Mouse (Mus musculus): ENCODE results near the gene Olfm2. TPM values are rescaled to one million over a fixed set of nuclear protein-coding genes. Genes with fewer than 3 reads are reported as not detected.

The Olfm2 gene
- polyA plus RNA-seq, 1 experiment from 2014 or later, result 4.1 TPM

DNA sequence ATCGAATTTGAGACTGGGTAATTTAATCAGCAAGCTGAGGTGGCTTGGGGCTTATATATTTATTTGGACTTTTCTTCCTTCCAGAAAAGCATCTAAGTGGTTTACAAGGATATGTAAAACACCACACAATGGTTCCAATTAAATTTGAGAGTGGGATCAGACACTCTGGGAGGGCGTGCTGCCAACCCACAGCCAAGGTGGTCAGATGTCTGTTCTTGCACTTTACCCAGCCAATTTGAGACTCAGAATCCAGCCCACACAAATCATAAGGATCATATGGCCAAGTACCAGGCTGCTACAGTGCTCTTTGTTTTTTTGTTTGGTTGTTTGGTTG, 63.8 kb downstream of the Olfm2 start:
- H3K36me3 ChIP-seq (ENCODE audit: control insufficient read depth, insufficient read depth), result no peaks in the 10 kb centered on the region
- H3K4me2 ChIP-seq (replicated peaks; ENCODE audit: low read depth), result no peak overlapping the region
- 69% methylated on average over 2 of the region's 2 CpGs for WGBS
- no peaks in the 10 kb centered on the region for H3K9me3 ChIP-seq (ENCODE audit: control insufficient read depth)
- ATAC-seq, result no peak
- H3K27me3 ChIP-seq (replicated peaks; ENCODE audit: control insufficient read depth, insufficient read depth, low read length), result no peaks in the 10 kb centered on the region
- H3K27ac ChIP-seq (ENCODE audit: low read depth, low read length), result no peak overlapping the region
- H3K4me3 ChIP-seq (ENCODE audit: low read depth, low read length), result no peak overlapping the region
- H3K4me1 ChIP-seq (replicated peaks; ENCODE audit: control insufficient read depth, insufficient read depth, low read length), result no peaks in the 10 kb centered on the region
- H3K9ac ChIP-seq (ENCODE audit: low read depth, low read length), result no peak overlapping the region
- TF ChIP-seq CTCF (IDR thresholded peaks at IDR 0.05; ENCODE audit: low read depth), result no peak

- Histone ChIP-seq H3K4me2 (replicated peaks; ENCODE audit: low read depth) (no peak overlapping the region), H3K4me1 (replicated peaks; ENCODE audit: control insufficient read depth, insufficient read depth, low read length) (no peaks in the 10 kb centered on the region), H3K9me3 (ENCODE audit: control insufficient read depth) (no peaks in the 10 kb centered on the region), H3K27ac (ENCODE audit: low read depth, low read length) (no peak overlapping the region), H3K4me3 (ENCODE audit: low read depth, low read length) (no peak overlapping the region), H3K27me3 (replicated peaks; ENCODE audit: control insufficient read depth, insufficient read depth, low read length) (no peaks in the 10 kb centered on the region), H3K9ac (ENCODE audit: low read depth, low read length) (no peak overlapping the region), H3K36me3 (ENCODE audit: control insufficient read depth, insufficient read depth) (no peaks in the 10 kb centered on the region)
- TF ChIP-seq CTCF (IDR thresholded peaks at IDR 0.05; ENCODE audit: low read depth), result no peak
- 56% methylated on average over 6 of the region's 7 CpGs for WGBS
- no peak for ATAC-seq
Measured at GRCm38 (mm10) chr9:20681546-20682388, 64.4 kb downstream of the Olfm2 start.

- Histone ChIP-seq H3K4me1 (replicated peaks; ENCODE audit: control insufficient read depth, insufficient read depth, low read length) (no peaks in the 10 kb centered on the region), H3K4me2 (replicated peaks; ENCODE audit: low read depth) (no peak overlapping the region), H3K27me3 (replicated peaks; ENCODE audit: control insufficient read depth, insufficient read depth, low read length) (no peaks in the 10 kb centered on the region), H3K4me3 (ENCODE audit: low read depth, low read length) (no peak overlapping the region), H3K36me3 (ENCODE audit: control insufficient read depth, insufficient read depth) (no peaks in the 10 kb centered on the region), H3K9me3 (ENCODE audit: control insufficient read depth) (no peaks in the 10 kb centered on the region), H3K9ac (ENCODE audit: low read depth, low read length) (no peak overlapping the region), H3K27ac (ENCODE audit: low read depth, low read length) (no peak overlapping the region)
- WGBS, result 82% methylated on average over 9 of the region's 9 CpGs
- no peak for TF ChIP-seq CTCF (IDR thresholded peaks at IDR 0.05; ENCODE audit: low read depth)
- ATAC-seq, result no peak
Measured at GRCm38 (mm10) chr9:20680378-20680958, 65.7 kb downstream of the Olfm2 start.

GRCm38 (mm10) chr9:20677892-20678291, 68.3 kb downstream of the Olfm2 start:
- 88% methylated on average over 12 of the region's 12 CpGs for WGBS
- Histone ChIP-seq H3K9me3 (ENCODE audit: control insufficient read depth) (no peaks in the 10 kb centered on the region), H3K36me3 (ENCODE audit: control insufficient read depth, insufficient read depth) (no peaks in the 10 kb centered on the region), H3K27ac (ENCODE audit: low read depth, low read length) (no peak overlapping the region), H3K4me3 (ENCODE audit: low read depth, low read length) (no peak overlapping the region), H3K4me1 (replicated peaks; ENCODE audit: control insufficient read depth, insufficient read depth, low read length) (no peaks in the 10 kb centered on the region), H3K27me3 (replicated peaks; ENCODE audit: control insufficient read depth, insufficient read depth, low read length) (no peaks in the 10 kb centered on the region), H3K4me2 (replicated peaks; ENCODE audit: low read depth) (no peak overlapping the region), H3K9ac (ENCODE audit: low read depth, low read length) (no peak overlapping the region)
- ATAC-seq, result no peak
- TF ChIP-seq CTCF (IDR thresholded peaks at IDR 0.05; ENCODE audit: low read depth), result no peak

- no peak for ATAC-seq
- Histone ChIP-seq H3K9ac (ENCODE audit: low read depth, low read length) (no peak overlapping the region), H3K27ac (ENCODE audit: low read depth, low read length) (no peak overlapping the region), H3K36me3 (ENCODE audit: control insufficient read depth, insufficient read depth) (no peaks in the 10 kb centered on the region), H3K4me1 (replicated peaks; ENCODE audit: control insufficient read depth, insufficient read depth, low read length) (no peaks in the 10 kb centered on the region), H3K27me3 (replicated peaks; ENCODE audit: control insufficient read depth, insufficient read depth, low read length) (no peaks in the 10 kb centered on the region), H3K4me3 (ENCODE audit: low read depth, low read length) (no peak overlapping the region), H3K9me3 (ENCODE audit: control insufficient read depth) (no peaks in the 10 kb centered on the region), H3K4me2 (replicated peaks; ENCODE audit: low read depth) (no peak overlapping the region)
- TF ChIP-seq CTCF (IDR thresholded peaks at IDR 0.05; ENCODE audit: low read depth), result no peak
- WGBS, result 77% methylated on average over 16 of the region's 16 CpGs
Measured at GRCm38 (mm10) chr9:20672047-20672446, 74.1 kb downstream of the Olfm2 start.

DNA sequence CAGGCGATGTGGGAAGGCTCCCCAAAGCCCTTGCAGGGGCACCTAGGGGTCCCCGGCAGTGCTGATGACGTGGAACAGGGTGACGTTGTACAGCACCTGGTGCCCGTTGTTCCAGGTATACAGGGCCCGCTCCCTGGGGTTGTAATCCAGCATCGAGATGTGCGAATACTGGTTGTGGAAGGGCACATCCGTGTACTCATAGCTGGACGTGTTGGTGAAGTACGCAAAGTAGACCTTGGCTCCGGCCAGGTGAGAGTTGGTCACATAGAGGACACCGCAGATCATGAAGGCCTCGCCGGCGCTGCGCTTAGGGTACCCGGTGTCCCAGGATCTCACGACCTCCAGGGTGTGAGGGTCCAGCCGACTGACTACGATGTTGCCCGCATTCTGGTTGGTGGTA, 78.1 kb downstream of the Olfm2 start:
- H3K36me3 ChIP-seq (ENCODE audit: control insufficient read depth, insufficient read depth), result peaks cover 18% of the 10 kb centered on the region
- H3K9me3 ChIP-seq (ENCODE audit: control insufficient read depth), result no peaks in the 10 kb centered on the region
- WGBS, result 92% methylated on average over 22 of the region's 22 CpGs
- H3K4me1 ChIP-seq (replicated peaks; ENCODE audit: control insufficient read depth, insufficient read depth, low read length), result no peaks in the 10 kb centered on the region
- H3K27ac ChIP-seq (ENCODE audit: low read depth, low read length), result no peak overlapping the region
- TF ChIP-seq CTCF (IDR thresholded peaks at IDR 0.05; ENCODE audit: low read depth), result no peak
- no peak overlapping the region for H3K4me2 ChIP-seq (replicated peaks; ENCODE audit: low read depth)
- no peak for ATAC-seq
- H3K27me3 ChIP-seq (replicated peaks; ENCODE audit: control insufficient read depth, insufficient read depth, low read length), result no peaks in the 10 kb centered on the region
- no peak overlapping the region for H3K4me3 ChIP-seq (ENCODE audit: low read depth, low read length)
- H3K9ac ChIP-seq (ENCODE audit: low read depth, low read length), result no peak overlapping the region

Measured in intestine, postnatal 0 days (tissue).